Mouse (Mus musculus): Measurements from ENCODE around the gene Gm43552. TPM values are rescaled to one million over a fixed set of nuclear protein-coding genes. Genes with fewer than 3 reads are reported as not detected.

Gm43552 gene
- polyA plus RNA-seq (2017; shearing (Covaris generic)), result 1.1 TPM

GRCm38 (mm10) chr5:65492716-65493531, at the start of gene Gm43552:
Gene Gm43552 (minus strand): TSS chr5:65492833.

GRCm38 (mm10) chr5:65536751-65537419, 44.3 kb upstream of the Gm43552 start, which contains the start of the genes Smim14 and Ube2k:
Gene Smim14 (minus strand): TSS chr5:65537184.
Gene Ube2k (plus strand): TSS chr5:65537233.

GRCm38 (mm10) chr5:65435806-65436561, 56.6 kb downstream of the Gm43552 start, which contains the start of gene Ugdh:
Gene Ugdh (minus strand): TSS chr5:65435949.

GRCm38 (mm10) chr5:65390648-65391644, 101.7 kb downstream of the Gm43552 start, which contains the start of the genes Rpl9 and Lias:
Gene Rpl9 (minus strand): TSS chr5:65391444.
Gene Lias (plus strand): TSS chr5:65391497.

Other genes starting within 250 kb of the Gm43552 start
- 62.2 TPM for gene Rfc1, start 157.2 kb downstream of the Gm43552 start, polyA plus RNA-seq (2017; shearing (Covaris generic))
- gene Klb, start 144.5 kb downstream of the Gm43552 start, polyA plus RNA-seq (2017; shearing (Covaris generic)), result not detected
- 894 TPM for gene Rpl9, start 101.4 kb downstream of the Gm43552 start, polyA plus RNA-seq (2017; shearing (Covaris generic))
- gene Lias, start 101.3 kb downstream of the Gm43552 start, polyA plus RNA-seq (2017; shearing (Covaris generic)), result 48.9 TPM
- gene Ugdh, start 56.9 kb downstream of the Gm43552 start, polyA plus RNA-seq (2017; shearing (Covaris generic)), result 54.8 TPM
- 188 TPM for gene Smim14, start 44.4 kb upstream of the Gm43552 start, polyA plus RNA-seq (2017; shearing (Covaris generic))
- gene Ube2k, start 44.4 kb upstream of the Gm43552 start, polyA plus RNA-seq (2017; shearing (Covaris generic)), result 115 TPM
- gene Pds5a, start 205.4 kb upstream of the Gm43552 start, polyA plus RNA-seq (2017; shearing (Covaris generic)), result 45.0 TPM

Measured in inflammation-experienced regulatory T-cells, adult 16 weeks (primary cell).